Mouse (Mus musculus): ENCODE measurements around the gene Anks1b. TPM values are rescaled to one million over a fixed set of nuclear protein-coding genes. Genes with fewer than 3 reads are reported as not detected.

Anks1b gene
- polyA plus RNA-seq, 1 experiment from 2014 or later: 13.0 TPM

DNA sequence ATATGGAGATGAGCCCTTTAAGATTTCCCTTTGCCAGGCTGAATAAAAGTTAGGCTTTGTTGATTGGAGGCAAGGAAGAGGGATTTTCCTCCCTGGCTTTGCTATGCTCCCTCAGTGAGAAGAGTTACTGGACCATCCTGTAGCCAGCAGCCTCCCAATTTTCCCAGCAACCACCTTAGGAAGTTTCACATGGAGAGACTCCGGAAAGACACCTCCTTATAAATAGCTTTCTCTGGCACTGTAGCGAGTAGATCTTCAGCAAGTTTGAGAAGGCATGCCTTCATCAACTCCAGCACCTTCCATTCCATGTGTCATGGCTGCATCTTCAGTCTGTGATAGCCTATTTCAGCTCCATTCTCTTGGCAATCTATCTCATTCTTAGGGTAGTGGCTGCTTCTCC is 535.2 kb downstream of the Anks1b start:
- Histone ChIP-seq H3K27me3 (ENCODE audit: control insufficient read depth, insufficient read depth, low read length) (no peaks in the 10 kb centered on the region), H3K9me3 (ENCODE audit: control insufficient read depth, low read length) (no peaks in the 10 kb centered on the region), H3K4me3 (ENCODE audit: low read depth, low read length) (no peak overlapping the region), H3K4me1 (replicated peaks; ENCODE audit: control insufficient read depth, insufficient read depth, low read length) (no peaks in the 10 kb centered on the region), H3K36me3 (ENCODE audit: control insufficient read depth, insufficient read depth, low read length) (no peaks in the 10 kb centered on the region), H3K27ac (ENCODE audit: low read depth, low read length) (no peak overlapping the region), H3K9ac (ENCODE audit: low read depth, low read length) (no peak overlapping the region), H3K4me2 (replicated peaks; ENCODE audit: low read depth, low read length) (no peak overlapping the region)
- 87% methylated on average over 2 of the region's 2 CpGs for WGBS
- ATAC-seq (ENCODE audit: low FRiP score) (no peak), DNase-seq (ENCODE audit: low spot score) (no peak)

- 81% methylated on average over 5 of the region's 5 CpGs for WGBS
- H3K36me3 ChIP-seq (ENCODE audit: control insufficient read depth, insufficient read depth, low read length): no peaks in the 10 kb centered on the region
- no peak overlapping the region for H3K9ac ChIP-seq (ENCODE audit: low read depth, low read length)
- no peaks in the 10 kb centered on the region for H3K27me3 ChIP-seq (ENCODE audit: control insufficient read depth, insufficient read depth, low read length)
- ATAC-seq (ENCODE audit: low FRiP score) (no peak), DNase-seq (ENCODE audit: low spot score) (no peak)
- H3K27ac ChIP-seq (ENCODE audit: low read depth, low read length): no peak overlapping the region
- H3K9me3 ChIP-seq (ENCODE audit: control insufficient read depth, low read length): no peaks in the 10 kb centered on the region
- H3K4me1 ChIP-seq (replicated peaks; ENCODE audit: control insufficient read depth, insufficient read depth, low read length): no peaks in the 10 kb centered on the region
- no peak overlapping the region for H3K4me2 ChIP-seq (replicated peaks; ENCODE audit: low read depth, low read length)
- H3K4me3 ChIP-seq (ENCODE audit: low read depth, low read length): no peak overlapping the region
These were observed 558.2 kb downstream of the Anks1b start for GRCm38 (mm10) chr10:90431527-90431926.

GRCm38 (mm10) chr10:90431974-90432373 is 558.7 kb downstream of the Anks1b start:
- H3K9me3 ChIP-seq (ENCODE audit: control insufficient read depth, low read length): no peaks in the 10 kb centered on the region
- H3K27ac ChIP-seq (ENCODE audit: low read depth, low read length): no peak overlapping the region
- ATAC-seq (ENCODE audit: low FRiP score) (no peak), DNase-seq (ENCODE audit: low spot score) (no peak)
- no peaks in the 10 kb centered on the region for H3K36me3 ChIP-seq (ENCODE audit: control insufficient read depth, insufficient read depth, low read length)
- 68% methylated on average over 9 of the region's 9 CpGs for whole genome bisulfite sequencing
- no peaks in the 10 kb centered on the region for H3K4me1 ChIP-seq (replicated peaks; ENCODE audit: control insufficient read depth, insufficient read depth, low read length)
- no peak overlapping the region for H3K4me2 ChIP-seq (replicated peaks; ENCODE audit: low read depth, low read length)
- H3K9ac ChIP-seq (ENCODE audit: low read depth, low read length): no peak overlapping the region
- H3K27me3 ChIP-seq (ENCODE audit: control insufficient read depth, insufficient read depth, low read length): no peaks in the 10 kb centered on the region
- H3K4me3 ChIP-seq (ENCODE audit: low read depth, low read length): no peak overlapping the region

DNA sequence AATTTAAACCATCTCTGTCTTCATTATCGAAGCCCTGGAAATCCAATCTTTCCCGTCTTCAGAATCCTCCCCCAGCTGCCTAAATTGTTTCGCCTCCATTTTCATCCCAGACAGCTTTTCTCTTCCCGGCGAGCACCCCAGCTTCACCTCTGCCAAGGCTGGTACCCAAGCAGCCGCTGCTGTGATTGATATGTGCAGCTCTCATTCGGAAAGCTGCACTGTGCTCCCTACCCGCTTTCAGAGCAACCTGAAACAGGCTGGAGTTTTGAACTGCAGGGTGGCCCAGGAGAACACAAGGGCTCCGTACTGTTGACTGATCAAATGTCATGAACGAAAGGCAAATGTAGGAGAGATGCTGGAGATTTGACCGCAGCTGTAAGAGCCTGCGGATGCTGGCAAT is 559.2 kb downstream of the Anks1b start:
- H3K27ac ChIP-seq (ENCODE audit: low read depth, low read length): no peak overlapping the region
- WGBS: 63% methylated on average over 12 of the region's 12 CpGs
- H3K4me1 ChIP-seq (replicated peaks; ENCODE audit: control insufficient read depth, insufficient read depth, low read length): no peaks in the 10 kb centered on the region
- no peaks in the 10 kb centered on the region for H3K27me3 ChIP-seq (ENCODE audit: control insufficient read depth, insufficient read depth, low read length)
- H3K9ac ChIP-seq (ENCODE audit: low read depth, low read length): no peak overlapping the region
- H3K4me2 ChIP-seq (replicated peaks; ENCODE audit: low read depth, low read length): no peak overlapping the region
- no peaks in the 10 kb centered on the region for H3K36me3 ChIP-seq (ENCODE audit: control insufficient read depth, insufficient read depth, low read length)
- no peak overlapping the region for H3K4me3 ChIP-seq (ENCODE audit: low read depth, low read length)
- ATAC-seq (ENCODE audit: low FRiP score): no peak
- no peak for DNase-seq (ENCODE audit: low spot score)
- H3K9me3 ChIP-seq (ENCODE audit: control insufficient read depth, low read length): no peaks in the 10 kb centered on the region

GRCm38 (mm10) chr10:90441036-90441435 is 567.7 kb downstream of the Anks1b start:
- ATAC-seq (ENCODE audit: low FRiP score): no peak
- Histone ChIP-seq H3K9me3 (ENCODE audit: control insufficient read depth, low read length) (no peaks in the 10 kb centered on the region), H3K9ac (ENCODE audit: low read depth, low read length) (no peak overlapping the region), H3K4me1 (replicated peaks; ENCODE audit: control insufficient read depth, insufficient read depth, low read length) (no peaks in the 10 kb centered on the region), H3K27ac (ENCODE audit: low read depth, low read length) (no peak overlapping the region), H3K36me3 (ENCODE audit: control insufficient read depth, insufficient read depth, low read length) (no peaks in the 10 kb centered on the region), H3K27me3 (ENCODE audit: control insufficient read depth, insufficient read depth, low read length) (no peaks in the 10 kb centered on the region), H3K4me2 (replicated peaks; ENCODE audit: low read depth, low read length) (no peak overlapping the region), H3K4me3 (ENCODE audit: low read depth, low read length) (no peak overlapping the region)
- no peak for DNase-seq (ENCODE audit: low spot score)
- 74% methylated on average over 4 of the region's 4 CpGs for WGBS

GRCm38 (mm10) chr10:90441656-90442055 is 568.3 kb downstream of the Anks1b start:
- Histone ChIP-seq H3K4me3 (ENCODE audit: low read depth, low read length) (no peak overlapping the region), H3K4me2 (replicated peaks; ENCODE audit: low read depth, low read length) (no peak overlapping the region), H3K27ac (ENCODE audit: low read depth, low read length) (no peak overlapping the region), H3K9ac (ENCODE audit: low read depth, low read length) (no peak overlapping the region), H3K9me3 (ENCODE audit: control insufficient read depth, low read length) (no peaks in the 10 kb centered on the region), H3K4me1 (replicated peaks; ENCODE audit: control insufficient read depth, insufficient read depth, low read length) (no peaks in the 10 kb centered on the region), H3K27me3 (ENCODE audit: control insufficient read depth, insufficient read depth, low read length) (no peaks in the 10 kb centered on the region), H3K36me3 (ENCODE audit: control insufficient read depth, insufficient read depth, low read length) (no peaks in the 10 kb centered on the region)
- ATAC-seq (ENCODE audit: low FRiP score) (no peak), DNase-seq (ENCODE audit: low spot score) (no peak)
- 73% methylated on average over 1 of the region's 1 CpGs for WGBS

GRCm38 (mm10) chr10:90464906-90465305 is 591.6 kb downstream of the Anks1b start:
- H3K27ac ChIP-seq (ENCODE audit: low read depth, low read length): no peak overlapping the region
- DNase-seq (ENCODE audit: low spot score): no peak
- H3K4me3 ChIP-seq (ENCODE audit: low read depth, low read length): no peak overlapping the region
- H3K27me3 ChIP-seq (ENCODE audit: control insufficient read depth, insufficient read depth, low read length): no peaks in the 10 kb centered on the region
- WGBS: 63% methylated on average over 2 of the region's 2 CpGs
- H3K9me3 ChIP-seq (ENCODE audit: control insufficient read depth, low read length): no peaks in the 10 kb centered on the region
- H3K36me3 ChIP-seq (ENCODE audit: control insufficient read depth, insufficient read depth, low read length): no peaks in the 10 kb centered on the region
- no peak overlapping the region for H3K4me2 ChIP-seq (replicated peaks; ENCODE audit: low read depth, low read length)
- ATAC-seq (ENCODE audit: low FRiP score): no peak
- no peaks in the 10 kb centered on the region for H3K4me1 ChIP-seq (replicated peaks; ENCODE audit: control insufficient read depth, insufficient read depth, low read length)
- no peak overlapping the region for H3K9ac ChIP-seq (ENCODE audit: low read depth, low read length)

DNA sequence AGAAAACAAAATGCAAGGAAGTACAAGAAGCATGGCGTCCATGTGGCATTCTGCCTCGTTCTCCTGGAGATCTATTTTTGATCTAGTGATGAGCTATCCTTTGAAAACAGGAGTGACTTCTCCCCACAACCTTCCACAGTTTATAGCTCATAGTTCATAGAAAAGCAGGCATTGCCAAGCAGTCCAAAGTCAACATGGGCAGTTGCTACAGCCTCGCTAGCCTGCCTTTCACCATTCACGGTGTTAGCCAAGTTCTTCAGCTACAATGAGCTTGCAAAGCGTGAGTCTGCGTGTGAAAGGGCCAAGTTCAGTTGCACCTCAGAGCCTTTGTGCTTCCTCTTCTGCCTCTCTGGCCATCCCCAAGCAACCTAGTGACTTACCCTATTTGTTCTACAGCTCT is 592.1 kb downstream of the Anks1b start:
- 93% methylated on average over 6 of the region's 6 CpGs for WGBS
- Histone ChIP-seq H3K4me1 (replicated peaks; ENCODE audit: control insufficient read depth, insufficient read depth, low read length) (no peaks in the 10 kb centered on the region), H3K27ac (ENCODE audit: low read depth, low read length) (no peak overlapping the region), H3K4me3 (ENCODE audit: low read depth, low read length) (no peak overlapping the region), H3K27me3 (ENCODE audit: control insufficient read depth, insufficient read depth, low read length) (no peaks in the 10 kb centered on the region), H3K4me2 (replicated peaks; ENCODE audit: low read depth, low read length) (no peak overlapping the region), H3K9ac (ENCODE audit: low read depth, low read length) (no peak overlapping the region), H3K9me3 (ENCODE audit: control insufficient read depth, low read length) (no peaks in the 10 kb centered on the region), H3K36me3 (ENCODE audit: control insufficient read depth, insufficient read depth, low read length) (no peaks in the 10 kb centered on the region)
- no peak for ATAC-seq (ENCODE audit: low FRiP score)
- no peak for DNase-seq (ENCODE audit: low spot score)

DNA sequence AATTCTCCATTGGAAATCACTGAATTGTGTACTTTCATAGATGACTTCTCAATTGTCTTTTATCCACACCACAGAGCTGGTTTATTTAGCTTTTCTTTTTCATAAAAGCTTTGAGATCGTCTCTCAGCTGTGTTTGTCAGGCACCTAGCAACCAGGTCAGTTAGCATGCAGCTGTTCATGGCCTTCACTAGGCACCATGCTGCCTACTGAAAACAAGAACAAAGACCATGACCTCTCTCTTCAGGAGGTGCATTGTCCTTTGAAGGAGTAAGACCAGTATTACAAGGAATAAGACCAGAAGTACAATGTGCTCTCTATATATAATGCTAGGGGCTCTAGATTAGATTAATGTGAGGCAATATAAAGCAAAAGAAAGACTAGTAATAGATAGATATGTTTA is 594.2 kb downstream of the Anks1b start:
- ATAC-seq (ENCODE audit: low FRiP score): peak; percentile 80
- Histone ChIP-seq H3K9ac (ENCODE audit: low read depth, low read length) (no peak overlapping the region), H3K4me2 (replicated peaks; ENCODE audit: low read depth, low read length) (no peak overlapping the region), H3K36me3 (ENCODE audit: control insufficient read depth, insufficient read depth, low read length) (no peaks in the 10 kb centered on the region), H3K9me3 (ENCODE audit: control insufficient read depth, low read length) (no peaks in the 10 kb centered on the region), H3K4me3 (ENCODE audit: low read depth, low read length) (no peak overlapping the region), H3K4me1 (replicated peaks; ENCODE audit: control insufficient read depth, insufficient read depth, low read length) (no peaks in the 10 kb centered on the region), H3K27me3 (ENCODE audit: control insufficient read depth, insufficient read depth, low read length) (no peaks in the 10 kb centered on the region), H3K27ac (ENCODE audit: low read depth, low read length) (no peak overlapping the region)
- 21% methylated on average over 1 of the region's 1 CpGs for WGBS
- peak; percentile 51 for DNase-seq (ENCODE audit: low spot score)
